Mouse (Mus musculus): ENCODE measurements around the gene Foxf1. TPM values are rescaled to one million over a fixed set of nuclear protein-coding genes. Genes with fewer than 3 reads are reported as not detected.

The Foxf1 gene
- not detected in 2 replicates for polyA plus RNA-seq (2012; ENCODE audit: insufficient read depth, insufficient read length, missing spikeins)

DNA sequence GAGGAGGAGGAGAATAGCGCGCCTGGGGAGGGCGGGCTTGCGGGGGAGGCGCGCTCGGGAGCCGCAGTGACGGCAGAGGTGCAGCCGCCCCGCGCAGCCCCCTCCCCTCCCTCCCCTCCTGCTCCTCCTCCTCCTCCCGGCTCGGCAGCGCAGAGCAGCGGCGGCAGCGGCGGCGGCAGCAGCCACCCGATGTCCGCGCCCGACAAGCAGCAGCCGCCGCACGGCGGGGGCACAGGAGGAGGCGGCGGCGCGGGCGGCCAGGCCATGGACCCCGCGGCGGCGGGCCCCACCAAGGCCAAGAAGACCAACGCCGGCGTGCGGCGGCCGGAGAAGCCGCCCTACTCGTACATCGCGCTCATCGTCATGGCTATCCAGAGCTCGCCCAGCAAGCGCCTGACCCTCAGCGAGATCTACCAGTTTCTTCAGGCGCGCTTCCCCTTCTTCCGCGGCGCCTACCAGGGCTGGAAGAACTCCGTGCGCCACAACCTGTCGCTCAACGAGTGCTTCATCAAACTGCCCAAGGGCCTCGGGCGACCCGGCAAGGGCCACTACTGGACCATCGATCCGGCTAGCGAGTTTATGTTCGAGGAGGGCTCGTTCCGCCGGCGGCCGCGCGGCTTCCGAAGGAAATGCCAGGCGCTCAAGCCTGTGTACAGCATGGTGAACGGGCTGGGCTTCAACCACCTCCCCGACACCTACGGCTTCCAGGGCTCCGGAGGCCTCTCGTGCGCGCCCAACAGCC, at the start of gene Foxf1:
Gene Foxf1, plus strand, starts transcription at position 177 of the 742 bp plus-strand sequence.
- no peak for TF ChIP-seq POLR2A (IDR thresholded peaks at IDR 0.05; ENCODE audit: borderline replicate concordance, low read depth, low read length)
- TF ChIP-seq CTCF (IDR thresholded peaks at IDR 0.05; ENCODE audit: low read depth, low read length), result no peak
- H3K27ac ChIP-seq (ENCODE audit: insufficient read depth, low read depth, low read length), result no peak within 1 kb of the TSS
- H3K4me1 ChIP-seq (ENCODE audit: control insufficient read depth, insufficient read depth, low read length), result no peaks in the 10 kb centered on the region
- H3K4me3 ChIP-seq (ENCODE audit: insufficient read depth, low read length), result peak within 1 kb of the TSS; percentile 66

DNA sequence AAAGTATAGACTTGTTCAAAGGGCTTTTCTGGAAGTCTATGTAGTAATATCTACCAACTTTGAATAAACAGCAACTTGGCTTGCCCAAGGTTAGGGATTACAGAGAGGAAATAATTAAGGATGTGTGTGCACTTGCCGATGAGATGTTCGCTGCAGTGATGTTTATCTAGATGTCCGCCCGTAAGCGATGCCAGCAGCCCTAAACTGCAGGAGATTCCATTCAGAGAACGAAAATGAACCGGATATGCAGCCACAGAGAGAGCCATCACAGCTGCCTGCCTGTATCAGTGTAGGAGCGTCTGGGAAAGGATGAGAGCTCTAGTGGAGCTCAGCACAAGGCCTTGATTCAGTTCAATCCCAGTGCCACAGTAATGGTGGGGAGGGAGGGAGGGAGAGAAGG, 48.6 kb upstream of the Foxf1 start:
- Histone ChIP-seq H3K4me3 (ENCODE audit: insufficient read depth, low read length) (no peak overlapping the region), H3K4me1 (ENCODE audit: control insufficient read depth, insufficient read depth, low read length) (no peaks in the 10 kb centered on the region), H3K27ac (ENCODE audit: insufficient read depth, low read depth, low read length) (no peak overlapping the region)
- no peak for TF ChIP-seq POLR2A (IDR thresholded peaks at IDR 0.05; ENCODE audit: borderline replicate concordance, low read depth, low read length)

DNA sequence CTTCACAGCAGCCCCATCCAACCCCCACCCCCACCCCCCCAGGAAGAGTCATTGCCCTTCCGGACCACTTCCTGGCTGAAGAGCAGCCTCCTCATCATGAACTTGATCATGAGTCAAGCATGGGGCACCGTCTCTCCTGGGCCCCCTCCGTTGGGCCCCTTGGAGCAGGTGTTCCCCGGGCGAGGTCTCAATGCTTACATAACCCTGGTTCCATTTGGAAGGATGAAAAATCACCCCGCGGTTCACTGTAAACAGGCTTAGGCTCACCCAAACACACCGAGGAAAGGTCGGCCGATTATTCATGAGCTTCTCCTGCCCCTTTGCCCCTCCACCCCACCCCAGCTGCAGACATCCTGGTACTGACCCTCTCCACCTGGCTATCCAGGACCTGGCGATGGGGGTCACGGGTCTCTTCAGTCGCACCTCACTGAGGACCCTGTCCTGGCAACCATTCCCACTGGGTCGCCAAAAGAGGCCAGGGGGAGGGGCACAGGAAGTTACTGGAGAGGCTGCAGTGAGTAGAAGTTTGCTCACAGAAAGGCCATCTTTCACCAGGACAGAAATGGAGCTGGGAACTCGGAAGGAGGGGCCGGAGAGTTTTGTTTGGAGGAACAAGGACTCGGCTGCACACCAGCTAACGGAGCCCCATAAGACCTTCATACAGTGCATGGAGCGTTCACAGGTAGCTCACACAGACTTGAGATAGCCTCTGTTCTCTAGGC, 40.3 kb upstream of the Foxf1 start:
- Histone ChIP-seq H3K27ac (ENCODE audit: insufficient read depth, low read depth, low read length) (no peak overlapping the region), H3K4me3 (ENCODE audit: insufficient read depth, low read length) (no peak overlapping the region), H3K4me1 (ENCODE audit: control insufficient read depth, insufficient read depth, low read length) (no peaks in the 10 kb centered on the region)
- TF ChIP-seq CTCF (IDR thresholded peaks at IDR 0.05; ENCODE audit: low read depth, low read length) (no peak), POLR2A (IDR thresholded peaks at IDR 0.05; ENCODE audit: borderline replicate concordance, low read depth, low read length) (no peak)

DNA sequence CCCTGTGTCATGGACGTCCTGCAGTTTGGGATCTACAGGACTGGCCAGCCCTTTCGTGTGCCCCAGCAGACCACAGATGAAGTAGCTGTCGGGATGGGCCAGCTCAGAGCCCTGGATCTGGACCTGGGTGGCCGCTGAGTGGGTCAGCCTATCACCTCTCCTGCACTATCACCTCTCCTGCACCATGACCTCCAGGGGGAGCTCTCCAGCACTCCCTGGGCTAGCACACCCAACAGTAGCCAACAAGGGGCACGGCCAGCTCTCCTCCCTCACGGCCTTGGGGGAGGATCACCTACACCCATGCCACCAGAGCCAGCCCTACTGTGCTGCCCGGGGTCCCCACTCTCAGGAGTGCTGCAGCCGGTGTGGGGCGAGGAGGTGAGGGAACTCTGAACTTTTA, 36.7 kb upstream of the Foxf1 start:
- TF ChIP-seq CTCF (IDR thresholded peaks at IDR 0.05; ENCODE audit: low read depth, low read length) (no peak), POLR2A (IDR thresholded peaks at IDR 0.05; ENCODE audit: borderline replicate concordance, low read depth, low read length) (no peak)
- Histone ChIP-seq H3K27ac (ENCODE audit: insufficient read depth, low read depth, low read length) (no peak overlapping the region), H3K4me3 (ENCODE audit: insufficient read depth, low read length) (no peak overlapping the region), H3K4me1 (ENCODE audit: control insufficient read depth, insufficient read depth, low read length) (no peaks in the 10 kb centered on the region)

DNA sequence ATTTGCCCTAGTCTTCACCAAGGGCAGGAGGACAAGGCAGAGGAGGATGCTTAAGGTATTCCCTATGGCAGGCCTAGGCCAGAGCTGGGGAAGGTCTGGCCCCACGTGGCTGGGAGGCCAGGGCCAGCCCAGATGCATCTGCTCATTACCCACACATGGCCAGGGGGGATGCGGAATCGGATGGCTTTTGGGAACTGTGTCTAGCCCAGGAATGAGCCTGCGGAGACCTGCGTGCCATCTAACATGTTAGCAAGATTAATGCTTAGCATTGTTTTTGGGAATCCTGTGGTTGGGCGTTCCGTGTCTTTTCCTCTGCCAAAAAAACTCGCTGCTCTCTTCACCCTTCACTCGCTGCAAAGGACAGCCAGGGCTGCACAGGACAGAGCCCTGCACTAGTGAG, 26.1 kb upstream of the Foxf1 start:
- no peak overlapping the region for H3K4me3 ChIP-seq (ENCODE audit: insufficient read depth, low read length)
- H3K27ac ChIP-seq (ENCODE audit: insufficient read depth, low read depth, low read length), result no peak overlapping the region
- H3K4me1 ChIP-seq (ENCODE audit: control insufficient read depth, insufficient read depth, low read length), result peaks cover 2% of the 10 kb centered on the region; the same call in 1 of the 2 replicates
- TF ChIP-seq POLR2A (IDR thresholded peaks at IDR 0.05; ENCODE audit: borderline replicate concordance, low read depth, low read length) (no peak), CTCF (IDR thresholded peaks at IDR 0.05; ENCODE audit: low read depth, low read length) (no peak)

DNA sequence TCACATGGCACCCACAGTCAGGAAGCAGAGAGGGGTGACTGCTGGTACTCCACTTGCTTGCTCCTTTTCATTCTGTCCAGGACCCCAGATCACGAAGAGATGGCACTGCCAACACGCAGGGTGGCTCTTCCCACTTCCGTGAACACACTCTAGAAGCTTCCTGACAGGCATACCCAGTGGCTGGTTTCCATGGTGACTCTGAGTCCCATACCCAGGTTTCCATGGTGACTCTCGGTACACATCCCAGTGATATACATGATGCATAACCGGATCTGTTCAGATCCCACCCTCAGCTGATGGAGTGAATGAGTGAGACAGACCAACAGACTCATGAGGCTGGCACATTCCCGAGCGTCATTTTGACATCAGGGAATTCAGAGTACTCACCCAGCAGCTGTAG, 25.1 kb upstream of the Foxf1 start:
- no peaks in the 10 kb centered on the region for H3K4me1 ChIP-seq (ENCODE audit: control insufficient read depth, insufficient read depth, low read length)
- H3K4me3 ChIP-seq (ENCODE audit: insufficient read depth, low read length), result no peak overlapping the region
- no peak for TF ChIP-seq POLR2A (IDR thresholded peaks at IDR 0.05; ENCODE audit: borderline replicate concordance, low read depth, low read length)
- no peak overlapping the region for H3K27ac ChIP-seq (ENCODE audit: insufficient read depth, low read depth, low read length)

DNA sequence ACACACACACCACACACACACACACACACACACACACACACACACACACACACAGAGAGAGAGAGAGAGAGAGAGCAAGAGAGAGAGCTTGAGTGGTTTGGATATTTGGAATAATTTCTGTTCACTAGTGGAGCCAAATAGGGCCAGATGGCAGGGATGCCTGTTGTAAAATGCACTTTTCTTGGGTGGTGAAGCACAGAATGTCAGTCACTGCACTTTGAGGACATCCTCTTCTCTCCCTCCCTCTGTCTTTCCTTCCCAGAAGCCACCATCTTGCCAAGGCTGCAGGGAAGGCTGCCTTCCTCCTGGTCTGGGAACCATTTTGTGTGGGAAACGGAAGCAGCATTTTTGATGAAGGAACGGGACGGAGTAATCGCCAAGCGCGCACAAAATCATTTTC, 21.7 kb upstream of the Foxf1 start:
- H3K27ac ChIP-seq (ENCODE audit: insufficient read depth, low read depth, low read length), result no peak overlapping the region
- TF ChIP-seq CTCF (IDR thresholded peaks at IDR 0.05; ENCODE audit: low read depth, low read length) (no peak), POLR2A (IDR thresholded peaks at IDR 0.05; ENCODE audit: borderline replicate concordance, low read depth, low read length) (no peak)
- no peaks in the 10 kb centered on the region for H3K4me1 ChIP-seq (ENCODE audit: control insufficient read depth, insufficient read depth, low read length)
- no peak overlapping the region for H3K4me3 ChIP-seq (ENCODE audit: insufficient read depth, low read length)

DNA sequence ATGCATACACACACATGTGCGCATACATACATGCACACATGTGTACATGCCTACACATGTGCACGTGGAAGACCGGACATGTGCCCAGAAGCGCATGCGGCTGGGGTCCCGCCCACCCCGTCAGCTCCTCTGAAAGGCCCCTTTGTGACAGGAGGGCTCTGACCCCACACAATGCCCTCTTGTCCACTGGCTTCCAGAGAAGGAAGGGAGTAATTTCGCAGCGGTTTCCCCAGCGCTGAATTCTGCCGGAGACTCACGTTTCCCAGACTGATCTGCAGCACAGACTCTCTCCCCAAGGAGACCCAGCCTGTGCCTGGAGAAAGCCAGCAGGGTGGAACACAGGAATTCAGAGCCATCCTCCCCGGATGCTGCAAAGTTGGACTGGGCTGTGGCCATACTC, 20.5 kb upstream of the Foxf1 start:
- Histone ChIP-seq H3K4me1 (ENCODE audit: control insufficient read depth, insufficient read depth, low read length) (no peaks in the 10 kb centered on the region), H3K4me3 (ENCODE audit: insufficient read depth, low read length) (no peak overlapping the region), H3K27ac (ENCODE audit: insufficient read depth, low read depth, low read length) (no peak overlapping the region)
- TF ChIP-seq POLR2A (IDR thresholded peaks at IDR 0.05; ENCODE audit: borderline replicate concordance, low read depth, low read length), result no peak
- no peak for TF ChIP-seq CTCF (IDR thresholded peaks at IDR 0.05; ENCODE audit: low read depth, low read length)

DNA sequence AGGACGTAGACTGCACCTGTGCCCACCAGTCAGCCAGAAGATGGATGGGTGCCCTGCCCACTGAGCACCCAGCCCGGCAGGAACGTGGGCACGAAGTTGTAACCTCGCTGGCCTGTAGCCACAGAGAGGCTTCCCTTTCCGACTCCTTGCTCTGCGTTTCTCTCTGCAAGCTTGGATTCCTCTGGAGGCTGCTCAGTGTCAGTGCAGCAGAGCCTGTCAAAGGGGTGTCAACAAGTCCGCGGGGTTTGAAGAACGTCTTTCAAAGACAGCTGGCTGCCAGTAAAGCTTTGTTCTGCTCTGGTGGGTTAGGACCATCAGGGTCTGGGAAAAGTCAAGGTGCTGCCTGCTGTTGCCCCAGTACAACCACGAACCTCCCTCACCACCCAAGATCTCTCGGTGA, 12.7 kb upstream of the Foxf1 start:
- no peak for TF ChIP-seq POLR2A (IDR thresholded peaks at IDR 0.05; ENCODE audit: borderline replicate concordance, low read depth, low read length)
- no peak for TF ChIP-seq CTCF (IDR thresholded peaks at IDR 0.05; ENCODE audit: low read depth, low read length)
- no peak overlapping the region for H3K4me3 ChIP-seq (ENCODE audit: insufficient read depth, low read length)
- no peaks in the 10 kb centered on the region for H3K4me1 ChIP-seq (ENCODE audit: control insufficient read depth, insufficient read depth, low read length)
- no peak overlapping the region for H3K27ac ChIP-seq (ENCODE audit: insufficient read depth, low read depth, low read length)

DNA sequence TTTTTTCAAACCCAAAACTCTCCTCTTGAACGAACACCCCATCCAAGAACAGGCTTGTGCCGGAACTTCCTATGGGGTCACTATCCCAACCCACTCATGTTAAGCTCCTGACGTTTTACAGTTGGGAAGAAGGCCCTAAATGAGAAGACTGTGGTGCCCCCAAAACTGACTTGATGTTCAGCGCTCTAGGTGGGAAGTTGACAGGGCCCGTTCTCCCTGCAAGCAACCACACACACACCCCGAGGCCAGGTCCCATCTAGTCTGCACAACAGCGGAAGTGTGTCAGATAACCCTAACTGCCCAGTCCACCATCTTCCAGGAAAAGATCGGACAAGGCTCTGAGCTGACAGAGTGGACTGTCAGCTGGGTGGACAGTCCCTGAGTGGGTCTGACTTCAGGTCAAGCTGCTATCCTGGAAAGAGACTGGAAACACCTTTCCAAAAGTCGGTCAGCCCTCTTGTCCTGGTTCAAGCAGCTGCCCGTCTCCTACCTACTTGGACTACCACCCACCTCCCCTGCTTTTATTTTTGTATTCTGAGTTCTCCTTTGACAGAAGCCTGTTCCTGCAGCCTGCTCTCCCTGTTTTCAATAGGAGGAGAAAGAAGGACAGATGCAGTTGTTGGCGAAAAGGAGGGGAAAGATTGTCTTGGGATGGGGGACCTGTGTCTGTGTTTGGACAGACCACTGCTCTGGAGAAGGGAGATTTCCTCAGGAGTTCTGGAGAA, 11.6 kb upstream of the Foxf1 start:
- Histone ChIP-seq H3K4me1 (ENCODE audit: control insufficient read depth, insufficient read depth, low read length) (no peaks in the 10 kb centered on the region), H3K27ac (ENCODE audit: insufficient read depth, low read depth, low read length) (no peak overlapping the region), H3K4me3 (ENCODE audit: insufficient read depth, low read length) (no peak overlapping the region)
- TF ChIP-seq POLR2A (IDR thresholded peaks at IDR 0.05; ENCODE audit: borderline replicate concordance, low read depth, low read length), result no peak
- no peak for TF ChIP-seq CTCF (IDR thresholded peaks at IDR 0.05; ENCODE audit: low read depth, low read length)

Data from bone marrow macrophage, adult 2 months (primary cell).